Comparison of ENCODE assay signal across 14 mouse cellular contexts in genomic region chr19:61078622-61079021, GRCm38 (mm10).
"Had no signal": no experiment of that assay in that cellular context is flagged by ENCODE, and none has a peak within 500 bp of the region (broad histone marks: within the 10 kb centered on the region; RNA-seq: fewer than 3 reads in every experiment).

No protein-coding gene starts in this region.

- DNase-seq: kidney, postnatal 10 days; kidney, postnatal 36 days; layer of hippocampus, postnatal 36 days; liver, embryonic 13.5 days; lung, adult 2 months; lung, postnatal 14 days; lung, postnatal 4 days; thymus, adult 18-20 months; thymus, postnatal 36 days had no signal

- H3K4me2 ChIP-seq: kidney, embryonic 15.5 days; liver, embryonic 13.5 days; midbrain, embryonic 13.5 days had no signal

- H3K27ac ChIP-seq: kidney, embryonic 15.5 days; left cerebral cortex, adult 2 months; liver, embryonic 13.5 days; midbrain, embryonic 10.5 days; midbrain, embryonic 13.5 days had no signal

- H3K9ac ChIP-seq: kidney, embryonic 15.5 days; liver, embryonic 13.5 days; midbrain, embryonic 13.5 days had no signal

- H3K27me3 ChIP-seq: kidney, embryonic 15.5 days; liver, embryonic 13.5 days; midbrain, embryonic 13.5 days had no signal

- H3K4me1 ChIP-seq: kidney, embryonic 15.5 days; midbrain, embryonic 10.5 days; midbrain, embryonic 13.5 days had no signal

- H3K4me3 ChIP-seq: kidney, embryonic 15.5 days; left cerebral cortex, adult 2 months; liver, embryonic 13.5 days; midbrain, embryonic 10.5 days; midbrain, embryonic 13.5 days had no signal

- H3K9me3 ChIP-seq: kidney, embryonic 15.5 days; liver, embryonic 13.5 days; midbrain, embryonic 10.5 days; midbrain, embryonic 13.5 days had no signal

- ATAC-seq: midbrain, embryonic 13.5 days; midbrain, embryonic 16.5 days had no signal

- H3K36me3 ChIP-seq: liver, embryonic 13.5 days; midbrain, embryonic 10.5 days had no signal
